Mouse (Mus musculus) liver (tissue): ENCODE measurements around the gene Btaf1.

Experiments used
- DNase-seq: peaks from one replicate; pipeline ENCODE4 v3.0.0-alpha.2; 2020; ENCODE audit warnings: mixed read lengths

The Btaf1 gene

GRCm38 (mm10) chr19:37025839-37026319 lies 100.0 kb downstream of the Btaf1 start:
- DNase-seq = no peak

DNA sequence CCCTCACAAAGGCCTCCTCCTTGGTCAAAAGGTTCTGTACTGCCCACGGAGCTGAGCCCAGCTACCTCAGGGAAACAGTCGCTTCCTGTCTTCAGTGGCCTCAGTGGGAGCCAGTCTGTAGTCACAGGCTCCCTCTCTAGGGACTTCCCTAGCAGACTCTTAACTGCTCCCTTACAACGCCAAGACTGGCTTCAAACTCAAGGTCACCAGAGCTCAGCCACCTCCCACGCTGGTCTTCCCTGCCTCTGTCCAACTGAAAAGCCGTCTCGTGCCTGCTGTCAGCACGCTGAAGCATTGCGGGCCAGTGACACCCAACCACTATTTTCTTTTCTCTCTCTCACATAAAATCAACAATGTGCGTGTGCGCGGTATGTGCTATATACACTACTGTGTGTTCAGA lies 100.5 kb downstream of the Btaf1 start:
- no peak for DNase-seq

DNA sequence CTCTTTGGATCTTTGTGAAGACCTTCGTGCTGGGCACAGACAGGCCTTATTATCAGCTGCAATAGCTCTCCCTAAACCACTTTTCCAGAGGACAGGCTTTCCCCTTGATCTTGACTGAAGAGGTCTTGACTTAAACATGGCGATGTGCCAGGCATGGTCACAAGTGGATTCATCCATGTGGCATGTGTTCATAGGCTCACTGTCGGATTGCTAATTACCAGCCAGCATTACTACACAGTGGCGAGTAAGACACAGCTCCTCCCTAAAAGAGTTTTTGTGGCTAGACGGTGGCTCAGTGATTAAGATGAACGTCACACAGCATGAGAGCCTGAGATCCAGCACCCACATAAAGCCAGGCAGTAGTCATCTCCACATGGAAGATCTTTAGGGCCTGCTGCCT lies 103.9 kb downstream of the Btaf1 start:
- DNase-seq = no peak

GRCm38 (mm10) chr19:37031446-37031845 lies 105.6 kb downstream of the Btaf1 start:
- no peak for DNase-seq

- no peak for DNase-seq
Observed at GRCm38 (mm10) chr19:37032364-37032763, 106.5 kb downstream of the Btaf1 start.

- DNase-seq = no peak
Observed at GRCm38 (mm10) chr19:37040906-37041305, 115.0 kb downstream of the Btaf1 start.

DNA sequence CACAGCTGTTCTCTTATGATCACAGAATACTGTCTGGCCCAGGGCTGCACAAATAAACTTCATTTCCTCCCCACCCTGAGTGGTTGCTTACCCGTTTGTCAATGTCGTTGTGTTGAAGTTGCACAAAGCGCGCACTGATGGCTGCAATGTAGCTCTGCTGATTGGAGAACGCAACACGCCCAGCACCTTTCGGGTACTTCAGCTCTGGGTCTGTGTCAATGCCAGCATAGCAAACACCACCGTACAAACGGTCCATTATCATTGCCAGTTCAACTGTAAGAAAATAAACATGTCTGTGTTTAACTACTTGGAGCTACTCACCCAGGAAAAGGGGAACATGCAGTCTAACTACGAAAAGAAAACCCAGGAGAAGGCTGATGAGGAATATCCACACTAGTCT lies 118.6 kb downstream of the Btaf1 start:
- no peak for DNase-seq

DNA sequence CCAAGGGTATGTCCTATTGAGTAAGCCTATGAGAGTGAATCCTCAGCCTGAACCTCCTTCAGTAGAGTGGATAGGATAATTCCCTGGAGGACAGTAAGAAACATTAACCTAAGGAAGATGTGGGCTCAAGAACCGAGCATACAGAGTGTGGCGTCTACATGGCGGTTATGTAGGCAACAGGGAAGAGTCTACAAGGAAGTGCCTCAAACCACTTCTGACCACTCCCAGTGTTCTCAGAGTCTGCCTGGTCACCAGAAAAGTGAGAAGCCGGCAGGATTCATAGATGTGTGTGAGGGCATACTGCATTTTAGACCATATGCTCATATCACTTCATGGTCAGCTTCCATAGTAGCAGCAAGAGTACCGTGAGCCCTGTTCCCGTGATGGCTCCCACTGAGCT lies 122.6 kb downstream of the Btaf1 start:
- DNase-seq = no peak

- DNase-seq = peak; percentile 30
Observed at GRCm38 (mm10) chr19:37050643-37051345, 124.9 kb downstream of the Btaf1 start.

GRCm38 (mm10) chr19:37055976-37056556 lies 130.2 kb downstream of the Btaf1 start:
- no peak for DNase-seq

DNA sequence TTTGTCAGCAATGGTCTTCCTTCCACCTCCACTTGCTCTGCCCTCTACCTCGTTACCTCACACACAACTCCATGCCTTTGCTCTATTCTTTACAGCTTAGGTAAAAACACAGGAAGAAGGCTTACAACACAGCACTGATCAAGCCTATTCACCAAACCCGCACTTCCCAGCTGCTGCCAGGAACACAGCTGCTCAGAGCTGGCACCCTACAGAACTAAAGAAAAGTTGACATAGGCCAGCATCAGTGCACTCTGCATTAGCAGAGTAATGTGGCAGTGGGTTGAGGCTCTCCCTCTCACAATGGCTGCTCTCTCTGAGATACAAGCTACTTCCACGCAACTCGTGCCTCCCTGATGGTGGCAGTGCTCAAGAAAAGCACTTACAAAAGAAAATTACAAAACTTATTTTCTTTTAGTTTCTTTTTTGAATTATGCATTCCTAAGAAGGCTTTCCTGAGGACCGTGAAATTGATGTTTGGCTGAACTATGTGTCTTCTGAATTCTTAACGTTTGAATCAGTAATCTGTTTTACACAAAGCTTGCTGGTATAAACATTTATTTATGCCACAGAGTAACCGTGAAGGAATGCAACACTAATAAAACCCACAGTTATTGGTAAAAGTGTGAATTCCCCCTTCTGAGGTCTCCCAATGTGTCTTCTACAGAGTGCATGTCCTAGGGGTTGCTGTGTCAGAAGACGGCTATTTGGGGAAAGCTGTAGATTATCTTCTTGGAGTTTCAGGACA lies 131.5 kb downstream of the Btaf1 start:
- DNase-seq = no peak

GRCm38 (mm10) chr19:37059623-37060022 lies 133.7 kb downstream of the Btaf1 start:
- DNase-seq = no peak

- no peak for DNase-seq
Observed at GRCm38 (mm10) chr19:37060078-37060477, 134.2 kb downstream of the Btaf1 start.
